Mouse (Mus musculus): ENCODE data around the gene Ptpn11. TPM values are rescaled to one million over a fixed set of nuclear protein-coding genes. Genes with fewer than 3 reads are reported as not detected.
A peak's percentile ranks its signal among the peaks of the same experiment; 100 is the strongest.

Gene Ptpn11
- polyA plus RNA-seq, 1 experiment from 2014 or later = 17.2 TPM

- no peaks in the 10 kb centered on the region for H3K9me3 ChIP-seq
- no peak overlapping the region for H3K4me2 ChIP-seq
- no peaks in the 10 kb centered on the region for H3K27me3 ChIP-seq
- peaks cover 36% of the 10 kb centered on the region for H3K4me1 ChIP-seq (replicated peaks)
- peak overlapping the region; percentile 92 for H3K27ac ChIP-seq (replicated peaks)
- 73% methylated on average over 3 of the region's 3 CpGs for WGBS
- H3K4me3 ChIP-seq = no peak overlapping the region
- no peak for ATAC-seq (ENCODE audit: low read depth)
- H3K9ac ChIP-seq = no peak overlapping the region
- H3K36me3 ChIP-seq = no peaks in the 10 kb centered on the region
Measured at GRCm38 (mm10) chr5:121116941-121117340, 74.3 kb downstream of the Ptpn11 start.

- Histone ChIP-seq H3K36me3 (no peaks in the 10 kb centered on the region), H3K27me3 (no peaks in the 10 kb centered on the region), H3K4me1 (replicated peaks) (peaks cover 36% of the 10 kb centered on the region), H3K4me3 (no peak overlapping the region), H3K27ac (replicated peaks) (peak overlapping the region; percentile 92), H3K4me2 (0 out of 2 replicates have a peak overlapping the region, but pooled peaks have one; percentile 19), H3K9me3 (no peaks in the 10 kb centered on the region), H3K9ac (0 out of 2 replicates have a peak overlapping the region, but pooled peaks have one; percentile 27)
- peak; percentile 90 for ATAC-seq (ENCODE audit: low read depth)
- 35% methylated on average over 8 of the region's 8 CpGs for whole genome bisulfite sequencing
Measured at GRCm38 (mm10) chr5:121115391-121116157, 75.6 kb downstream of the Ptpn11 start.

- Histone ChIP-seq H3K4me2 (no peak overlapping the region), H3K9ac (no peak overlapping the region), H3K27me3 (no peaks in the 10 kb centered on the region), H3K9me3 (no peaks in the 10 kb centered on the region), H3K27ac (replicated peaks) (peak overlapping the region; percentile 92), H3K36me3 (no peaks in the 10 kb centered on the region), H3K4me3 (no peak overlapping the region), H3K4me1 (replicated peaks) (peaks cover 36% of the 10 kb centered on the region)
- no peak for ATAC-seq (ENCODE audit: low read depth)
- 62% methylated on average over 14 of the region's 14 CpGs for WGBS
Measured at GRCm38 (mm10) chr5:121114151-121114550, 77.0 kb downstream of the Ptpn11 start.

- H3K4me1 ChIP-seq (replicated peaks) = peaks cover 36% of the 10 kb centered on the region
- H3K4me3 ChIP-seq = no peak overlapping the region
- no peaks in the 10 kb centered on the region for H3K9me3 ChIP-seq
- H3K4me2 ChIP-seq = no peak overlapping the region
- no peak overlapping the region for H3K9ac ChIP-seq
- no peak overlapping the region for H3K27ac ChIP-seq (replicated peaks)
- no peaks in the 10 kb centered on the region for H3K27me3 ChIP-seq
- H3K36me3 ChIP-seq = no peaks in the 10 kb centered on the region
- ATAC-seq (ENCODE audit: low read depth) = no peak
- WGBS = 61% methylated on average over 5 of the region's 5 CpGs
Measured at GRCm38 (mm10) chr5:121112390-121112789, 78.8 kb downstream of the Ptpn11 start.

GRCm38 (mm10) chr5:121111106-121111915 is 79.9 kb downstream of the Ptpn11 start:
- WGBS = 95% methylated on average over 18 of the region's 18 CpGs
- ATAC-seq (ENCODE audit: low read depth) = no peak
- H3K4me3 ChIP-seq = no peak overlapping the region
- H3K4me1 ChIP-seq (replicated peaks) = peaks cover 29% of the 10 kb centered on the region
- no peak overlapping the region for H3K4me2 ChIP-seq
- H3K9ac ChIP-seq = no peak overlapping the region
- H3K36me3 ChIP-seq = no peaks in the 10 kb centered on the region
- H3K27ac ChIP-seq (replicated peaks) = no peak overlapping the region
- no peaks in the 10 kb centered on the region for H3K9me3 ChIP-seq
- no peaks in the 10 kb centered on the region for H3K27me3 ChIP-seq

GRCm38 (mm10) chr5:121109185-121109584 is 82.0 kb downstream of the Ptpn11 start:
- Histone ChIP-seq H3K27ac (replicated peaks) (no peak overlapping the region), H3K4me2 (no peak overlapping the region), H3K9ac (no peak overlapping the region), H3K36me3 (no peaks in the 10 kb centered on the region), H3K9me3 (no peaks in the 10 kb centered on the region), H3K4me3 (no peak overlapping the region), H3K27me3 (no peaks in the 10 kb centered on the region), H3K4me1 (replicated peaks) (peaks cover 8% of the 10 kb centered on the region; the same call in 1 of the 2 replicates)
- ATAC-seq (ENCODE audit: low read depth) = no peak
- 89% methylated on average over 7 of the region's 7 CpGs for WGBS

GRCm38 (mm10) chr5:121106913-121107312 is 84.3 kb downstream of the Ptpn11 start:
- WGBS = 81% methylated on average over 3 of the region's 3 CpGs

GRCm38 (mm10) chr5:121100886-121101580 is 90.2 kb downstream of the Ptpn11 start:
- Histone ChIP-seq H3K4me1 (replicated peaks) (no peaks in the 10 kb centered on the region), H3K4me3 (no peak overlapping the region), H3K4me2 (no peak overlapping the region), H3K27me3 (no peaks in the 10 kb centered on the region), H3K9ac (no peak overlapping the region), H3K36me3 (no peaks in the 10 kb centered on the region), H3K9me3 (no peaks in the 10 kb centered on the region), H3K27ac (replicated peaks) (no peak overlapping the region)
- no peak for ATAC-seq (ENCODE audit: low read depth)
- WGBS = 81% methylated on average over 9 of the region's 9 CpGs

More at GRCm38 (mm10) chr5:121106913-121107312, 84.3 kb downstream of the Ptpn11 start:
- Histone ChIP-seq H3K4me1 (replicated peaks) (no peaks in the 10 kb centered on the region), H3K9ac (no peak overlapping the region), H3K36me3 (no peaks in the 10 kb centered on the region), H3K9me3 (no peaks in the 10 kb centered on the region), H3K4me2 (no peak overlapping the region), H3K27ac (replicated peaks) (no peak overlapping the region), H3K4me3 (no peak overlapping the region), H3K27me3 (no peaks in the 10 kb centered on the region)
- no peak for ATAC-seq (ENCODE audit: low read depth)

GRCm38 (mm10) chr5:121100095-121100494 is 91.1 kb downstream of the Ptpn11 start:
- 0 out of 2 replicates have a peak overlapping the region, but pooled peaks have one; percentile 0 for H3K27ac ChIP-seq (replicated peaks)
- no peaks in the 10 kb centered on the region for H3K27me3 ChIP-seq
- no peak overlapping the region for H3K9ac ChIP-seq
- no peaks in the 10 kb centered on the region for H3K9me3 ChIP-seq
- H3K4me1 ChIP-seq (replicated peaks) = no peaks in the 10 kb centered on the region
- H3K4me2 ChIP-seq = no peak overlapping the region
- ATAC-seq (ENCODE audit: low read depth) = no peak
- no peak overlapping the region for H3K4me3 ChIP-seq
- H3K36me3 ChIP-seq = no peaks in the 10 kb centered on the region
- 77% methylated on average over 2 of the region's 2 CpGs for WGBS

GRCm38 (mm10) chr5:121097970-121098369 is 93.2 kb downstream of the Ptpn11 start:
- Histone ChIP-seq H3K4me2 (no peak overlapping the region), H3K27ac (replicated peaks) (no peak overlapping the region), H3K27me3 (no peaks in the 10 kb centered on the region), H3K9ac (no peak overlapping the region), H3K4me3 (no peak overlapping the region), H3K9me3 (no peaks in the 10 kb centered on the region), H3K4me1 (replicated peaks) (no peaks in the 10 kb centered on the region), H3K36me3 (no peaks in the 10 kb centered on the region)
- ATAC-seq (ENCODE audit: low read depth) = no peak
- 79% methylated on average over 4 of the region's 4 CpGs for WGBS

GRCm38 (mm10) chr5:121096744-121097143 is 94.5 kb downstream of the Ptpn11 start:
- Histone ChIP-seq H3K9ac (no peak overlapping the region), H3K36me3 (no peaks in the 10 kb centered on the region), H3K9me3 (no peaks in the 10 kb centered on the region), H3K4me2 (no peak overlapping the region), H3K27me3 (no peaks in the 10 kb centered on the region), H3K4me1 (replicated peaks) (no peaks in the 10 kb centered on the region), H3K4me3 (no peak overlapping the region), H3K27ac (replicated peaks) (no peak overlapping the region)
- WGBS = 92% methylated on average over 5 of the region's 5 CpGs
- ATAC-seq (ENCODE audit: low read depth) = no peak

- no peak overlapping the region for H3K27ac ChIP-seq (replicated peaks)
- H3K4me1 ChIP-seq (replicated peaks) = 0 out of 2 replicates have a peak, but pooled peaks cover 6% of the 10 kb centered on the region
- WGBS = 57% methylated on average over 3 of the region's 3 CpGs
- H3K36me3 ChIP-seq = no peaks in the 10 kb centered on the region
- no peak overlapping the region for H3K4me2 ChIP-seq
- no peaks in the 10 kb centered on the region for H3K9me3 ChIP-seq
- no peak overlapping the region for H3K4me3 ChIP-seq
- ATAC-seq (ENCODE audit: low read depth) = no peak
- H3K27me3 ChIP-seq = no peaks in the 10 kb centered on the region
- no peak overlapping the region for H3K9ac ChIP-seq
Measured at GRCm38 (mm10) chr5:121093281-121093680, 97.9 kb downstream of the Ptpn11 start.
